Mouse (Mus musculus): ENCODE measurements around the gene Fat4.

DNA sequence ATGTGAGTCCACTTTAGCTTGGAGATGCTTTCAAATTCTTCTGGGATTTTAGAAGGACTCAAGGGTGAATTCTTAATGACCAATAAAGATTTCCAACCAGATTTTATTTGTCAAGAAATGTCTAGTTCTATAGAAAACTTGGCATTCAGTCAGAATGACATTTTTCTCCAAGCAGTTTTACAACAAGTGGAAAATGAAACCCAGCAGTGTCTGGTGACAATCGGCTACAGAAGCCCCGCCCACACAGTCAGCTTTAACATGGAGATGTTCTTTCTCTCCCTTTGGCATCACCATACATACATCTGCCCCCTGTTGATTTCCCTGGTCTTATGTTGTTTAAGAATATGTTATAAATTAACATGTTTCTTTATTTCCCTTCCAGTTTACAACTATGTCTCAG lies 34.3 kb downstream of the Fat4 start:
- TF ChIP-seq BHLHE40 (IDR thresholded peaks at IDR 0.05; ENCODE audit: borderline replicate concordance, low read depth, low read length) (no peak), GABPA (IDR thresholded peaks at IDR 0.05; ENCODE audit: low read depth, low read length) (no peak), POLR2AphosphoS5 (IDR thresholded peaks at IDR 0.05; ENCODE audit: borderline replicate concordance, low read depth, low read length) (no peak), EP300 (IDR thresholded peaks at IDR 0.05; ENCODE audit: low read depth in 1 of 2, low read length in 2 of 2) (no peak), ELF1 (IDR thresholded peaks at IDR 0.05; ENCODE audit: low read depth, low read length) (no peak), CTCF (IDR thresholded peaks at IDR 0.05 in 2 of 3, conservative IDR thresholded peaks at IDR 0.05 in 1 of 3; ENCODE audit: control insufficient read depth in 1 of 3, insufficient read depth in 1 of 3, low read depth in 2 of 3, low read length in 3 of 3, poor library complexity in 1 of 3, severe bottlenecking in 1 of 3) (no peak), POLR2A (IDR thresholded peaks at IDR 0.05; ENCODE audit: control insufficient read depth in 1 of 2, insufficient read depth in 1 of 2, low read depth in 1 of 2, low read length in 2 of 2, poor library complexity in 1 of 2) (no peak), ZC3H11A (IDR thresholded peaks at IDR 0.05; ENCODE audit: low read depth, low read length) (no peak), E2F4 (IDR thresholded peaks at IDR 0.05; ENCODE audit: borderline replicate concordance, low read depth, low read length) (no peak), USF1 (IDR thresholded peaks at IDR 0.05; ENCODE audit: low read depth, low read length) (no peak), RAD21 (IDR thresholded peaks at IDR 0.05; ENCODE audit: low read depth, low read length) (no peak)
